Mouse (Mus musculus): ENCODE data around the gene Pip5k1c. TPM values are rescaled to one million over a fixed set of nuclear protein-coding genes. Genes with fewer than 3 reads are reported as not detected.
A peak's percentile ranks its signal among the peaks of the same experiment; 100 is the strongest.

The Pip5k1c gene
- polyA plus RNA-seq, 1 experiment: 212 TPM

DNA sequence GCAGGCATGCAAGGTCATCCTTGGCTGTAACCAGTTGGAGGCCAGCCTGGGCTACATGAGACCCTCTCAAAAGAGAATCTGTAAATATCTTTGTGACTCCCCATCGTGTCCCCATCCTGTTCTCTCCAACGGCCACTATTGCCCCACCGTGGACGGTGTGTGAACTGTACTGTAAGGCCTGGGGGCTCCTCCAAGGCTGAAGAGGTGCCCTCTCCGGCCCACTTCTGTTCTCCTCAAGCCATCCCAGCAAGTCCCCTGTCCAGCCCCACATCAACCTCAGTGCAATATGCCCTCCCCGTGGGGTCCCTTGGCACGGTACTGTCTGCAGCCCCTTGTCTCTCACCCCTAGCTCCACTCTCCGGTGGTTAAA, 26.6 kb downstream of the Pip5k1c start:
- 48% methylated on average over 8 of the region's 8 CpGs for WGBS
- DNase-seq: peak; percentile 52
- Histone ChIP-seq H3K4me1 (replicated peaks; ENCODE audit: control insufficient read depth, insufficient read depth, low read length) (peaks cover 27% of the 10 kb centered on the region), H3K4me3 (ENCODE audit: control insufficient read depth, insufficient read depth, low read length) (no peak overlapping the region), H3K36me3 (ENCODE audit: control insufficient read depth, insufficient read depth, low read length) (peaks cover 33% of the 10 kb centered on the region), H3K27ac (ENCODE audit: control insufficient read depth, insufficient read depth, low read length) (peak overlapping the region; percentile 65), H3K27me3 (ENCODE audit: control insufficient read depth, insufficient read depth, low read length) (no peaks in the 10 kb centered on the region)
- TF ChIP-seq CTCF (IDR thresholded peaks at IDR 0.05; ENCODE audit: borderline replicate concordance, control insufficient read depth, extremely low read depth, insufficient read depth, low read length, poor library complexity) (no peak), POLR2A (IDR thresholded peaks at IDR 0.05; ENCODE audit: control insufficient read depth, extremely low read depth, insufficient read depth, low read length, poor library complexity) (no peak)

DNA sequence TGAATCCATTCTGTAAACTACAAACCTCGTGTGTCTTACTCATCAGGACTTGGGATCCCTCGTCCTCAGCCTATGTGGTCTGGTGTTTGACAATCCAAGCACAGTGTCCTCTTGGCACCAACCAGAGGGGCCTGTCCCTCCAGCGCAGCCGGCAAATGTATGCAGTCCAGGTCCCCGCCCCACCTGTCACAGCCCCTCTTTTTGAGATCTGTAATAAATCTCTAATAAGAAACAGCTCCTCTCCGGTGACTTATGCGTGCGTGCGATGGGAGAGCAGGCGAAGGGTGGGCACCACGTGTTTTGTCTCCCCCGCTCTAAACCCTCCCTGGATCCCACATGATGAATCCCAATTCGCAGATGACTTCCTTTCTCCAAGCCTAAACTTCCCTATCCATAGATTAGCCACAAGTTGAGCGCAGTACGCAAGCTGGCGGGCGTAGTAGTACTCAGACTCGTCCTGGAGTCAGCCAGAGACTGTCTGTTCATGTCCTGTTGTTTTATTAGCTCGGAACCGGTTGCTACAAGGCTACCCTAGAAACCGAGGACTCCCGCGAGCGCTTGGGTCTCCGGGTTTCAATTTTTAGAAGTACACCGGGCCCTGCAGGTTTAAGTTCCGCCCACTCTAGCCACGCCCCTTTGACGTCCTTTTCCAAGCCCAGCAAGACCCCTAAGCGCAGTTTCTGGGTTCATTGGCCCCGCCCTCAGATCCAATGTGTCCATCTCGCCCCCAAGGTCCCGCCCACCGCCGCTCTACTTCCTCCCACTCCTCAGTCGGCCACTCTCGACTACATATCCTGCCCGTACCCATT, 27.2 kb downstream of the Pip5k1c start:
- Histone ChIP-seq H3K36me3 (ENCODE audit: control insufficient read depth, insufficient read depth, low read length) (peaks cover 36% of the 10 kb centered on the region), H3K27me3 (ENCODE audit: control insufficient read depth, insufficient read depth, low read length) (no peaks in the 10 kb centered on the region), H3K4me1 (replicated peaks; ENCODE audit: control insufficient read depth, insufficient read depth, low read length) (peaks cover 27% of the 10 kb centered on the region), H3K4me3 (ENCODE audit: control insufficient read depth, insufficient read depth, low read length) (peak overlapping the region; percentile 47), H3K27ac (ENCODE audit: control insufficient read depth, insufficient read depth, low read length) (peak overlapping the region; percentile 65)
- DNase-seq: peak; percentile 96
- WGBS: 2% methylated on average over 38 of the region's 38 CpGs
- no peak for TF ChIP-seq POLR2A (IDR thresholded peaks at IDR 0.05; ENCODE audit: control insufficient read depth, extremely low read depth, insufficient read depth, low read length, poor library complexity)
- TF ChIP-seq CTCF (IDR thresholded peaks at IDR 0.05; ENCODE audit: borderline replicate concordance, control insufficient read depth, extremely low read depth, insufficient read depth, low read length, poor library complexity): no peak

DNA sequence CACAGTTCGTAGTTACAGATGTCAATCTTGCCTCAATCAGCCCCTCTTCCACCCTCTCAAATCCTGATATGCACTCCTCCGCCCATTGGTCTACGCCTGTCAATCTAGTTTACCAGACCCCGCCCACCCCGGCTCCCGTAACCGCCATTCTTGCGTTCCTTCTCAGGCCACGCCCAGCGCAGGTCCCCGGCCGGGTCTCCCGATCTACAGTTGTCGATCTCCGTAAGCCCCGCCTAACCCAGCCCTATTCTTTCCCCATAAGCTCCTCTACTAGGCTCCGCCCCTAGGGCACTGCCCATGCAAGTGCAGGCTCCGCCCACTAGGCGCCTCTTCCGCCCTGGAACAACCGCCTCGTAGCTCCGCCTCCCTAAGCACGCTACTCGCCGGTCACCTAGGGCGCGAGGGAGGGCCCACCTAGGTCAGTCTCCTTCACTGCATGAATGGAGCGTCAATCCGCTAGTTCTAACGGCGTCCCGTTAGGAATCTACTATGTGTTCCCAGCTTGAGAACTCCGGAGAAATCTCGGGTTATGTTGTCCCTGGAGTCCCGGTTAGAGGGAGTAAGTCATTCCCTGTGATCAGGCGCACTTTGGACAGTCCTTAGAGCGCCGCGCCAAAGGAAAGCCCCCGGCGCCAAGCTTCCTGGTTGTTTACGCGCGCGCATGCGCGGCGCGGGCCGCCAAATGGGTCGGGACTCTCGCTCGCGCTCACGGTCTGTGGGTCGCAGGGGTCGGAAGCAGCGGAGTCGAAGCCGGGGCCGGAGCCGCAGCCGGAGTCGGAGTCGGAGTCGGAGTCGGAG, 28.0 kb downstream of the Pip5k1c start, which contains the start of gene Cactin:
Gene Cactin, plus strand, starts transcription at position 554 of the 798 bp plus-strand sequence.
- Histone ChIP-seq H3K27me3 (ENCODE audit: control insufficient read depth, insufficient read depth, low read length) (no peaks in the 10 kb centered on the region), H3K4me1 (replicated peaks; ENCODE audit: control insufficient read depth, insufficient read depth, low read length) (peaks cover 27% of the 10 kb centered on the region), H3K36me3 (ENCODE audit: control insufficient read depth, insufficient read depth, low read length) (peaks cover 38% of the 10 kb centered on the region), H3K27ac (ENCODE audit: control insufficient read depth, insufficient read depth, low read length) (peak within 1 kb of the TSS; percentile 66), H3K4me3 (ENCODE audit: control insufficient read depth, insufficient read depth, low read length) (peak within 1 kb of the TSS; percentile 81)
- peak; percentile 54; the same call in 1 of the 2 replicates for TF ChIP-seq POLR2A (IDR thresholded peaks at IDR 0.05; ENCODE audit: control insufficient read depth, extremely low read depth, insufficient read depth, low read length, poor library complexity)
- TF ChIP-seq CTCF (IDR thresholded peaks at IDR 0.05; ENCODE audit: borderline replicate concordance, control insufficient read depth, extremely low read depth, insufficient read depth, low read length, poor library complexity): peak; percentile 54; the same call in 1 of the 2 replicates
- under 1% methylated on average over 68 of the region's 68 CpGs for WGBS
- DNase-seq: peak; percentile 99

DNA sequence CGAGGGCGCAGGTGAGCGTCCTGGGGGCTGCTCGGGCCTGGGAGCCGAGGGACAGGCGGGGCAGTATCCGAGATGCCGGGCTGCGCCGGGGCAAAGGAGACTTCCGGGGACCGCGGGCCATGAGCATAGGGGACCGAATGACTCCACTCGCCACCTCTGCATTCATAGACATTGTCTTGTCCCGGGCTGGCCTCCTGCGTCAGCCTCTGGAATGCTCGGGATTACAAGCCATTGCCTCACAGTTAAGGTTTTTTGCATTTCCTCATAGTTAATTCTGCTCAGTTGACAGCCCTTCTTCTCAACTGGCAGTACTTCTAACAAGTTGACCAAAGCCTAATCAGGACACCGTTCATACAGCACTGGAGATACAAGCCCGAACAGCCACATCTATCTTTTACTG, 28.7 kb downstream of the Pip5k1c start:
- H3K27me3 ChIP-seq (ENCODE audit: control insufficient read depth, insufficient read depth, low read length): no peaks in the 10 kb centered on the region
- peak overlapping the region; percentile 81 for H3K4me3 ChIP-seq (ENCODE audit: control insufficient read depth, insufficient read depth, low read length)
- peaks cover 31% of the 10 kb centered on the region for H3K4me1 ChIP-seq (replicated peaks; ENCODE audit: control insufficient read depth, insufficient read depth, low read length)
- no peak for TF ChIP-seq POLR2A (IDR thresholded peaks at IDR 0.05; ENCODE audit: control insufficient read depth, extremely low read depth, insufficient read depth, low read length, poor library complexity)
- TF ChIP-seq CTCF (IDR thresholded peaks at IDR 0.05; ENCODE audit: borderline replicate concordance, control insufficient read depth, extremely low read depth, insufficient read depth, low read length, poor library complexity): no peak
- no peak for DNase-seq
- H3K36me3 ChIP-seq (ENCODE audit: control insufficient read depth, insufficient read depth, low read length): peaks cover 45% of the 10 kb centered on the region
- H3K27ac ChIP-seq (ENCODE audit: control insufficient read depth, insufficient read depth, low read length): no peak overlapping the region
- under 1% methylated on average over 20 of the region's 20 CpGs for WGBS

DNA sequence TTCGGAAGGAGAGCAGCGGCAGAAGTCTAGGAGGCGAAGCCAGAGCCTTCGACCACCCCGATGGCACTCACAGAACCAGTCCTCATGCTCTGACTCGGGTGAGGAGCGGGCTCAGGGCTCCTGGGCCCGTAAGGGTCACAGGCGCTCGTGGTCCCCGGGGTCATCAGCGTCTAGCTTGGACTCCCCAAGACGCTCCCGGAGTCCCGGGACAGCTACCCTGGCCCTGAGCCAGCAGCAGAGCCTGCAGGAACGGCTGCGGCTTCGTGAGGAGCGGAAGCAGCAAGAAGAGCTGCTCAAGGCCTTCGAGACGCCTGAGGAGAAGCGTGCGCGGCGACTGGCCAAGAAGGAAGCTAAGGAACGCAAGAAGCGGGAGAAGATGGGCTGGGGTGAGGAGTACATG, 29.7 kb downstream of the Pip5k1c start:
- TF ChIP-seq POLR2A (IDR thresholded peaks at IDR 0.05; ENCODE audit: control insufficient read depth, extremely low read depth, insufficient read depth, low read length, poor library complexity) (no peak), CTCF (IDR thresholded peaks at IDR 0.05; ENCODE audit: borderline replicate concordance, control insufficient read depth, extremely low read depth, insufficient read depth, low read length, poor library complexity) (no peak)
- Histone ChIP-seq H3K27ac (ENCODE audit: control insufficient read depth, insufficient read depth, low read length) (no peak overlapping the region), H3K36me3 (ENCODE audit: control insufficient read depth, insufficient read depth, low read length) (peaks cover 51% of the 10 kb centered on the region), H3K4me3 (ENCODE audit: control insufficient read depth, insufficient read depth, low read length) (no peak overlapping the region), H3K27me3 (ENCODE audit: control insufficient read depth, insufficient read depth, low read length) (no peaks in the 10 kb centered on the region), H3K4me1 (replicated peaks; ENCODE audit: control insufficient read depth, insufficient read depth, low read length) (peaks cover 31% of the 10 kb centered on the region)
- no peak for DNase-seq
- 96% methylated on average over 27 of the region's 27 CpGs for WGBS

DNA sequence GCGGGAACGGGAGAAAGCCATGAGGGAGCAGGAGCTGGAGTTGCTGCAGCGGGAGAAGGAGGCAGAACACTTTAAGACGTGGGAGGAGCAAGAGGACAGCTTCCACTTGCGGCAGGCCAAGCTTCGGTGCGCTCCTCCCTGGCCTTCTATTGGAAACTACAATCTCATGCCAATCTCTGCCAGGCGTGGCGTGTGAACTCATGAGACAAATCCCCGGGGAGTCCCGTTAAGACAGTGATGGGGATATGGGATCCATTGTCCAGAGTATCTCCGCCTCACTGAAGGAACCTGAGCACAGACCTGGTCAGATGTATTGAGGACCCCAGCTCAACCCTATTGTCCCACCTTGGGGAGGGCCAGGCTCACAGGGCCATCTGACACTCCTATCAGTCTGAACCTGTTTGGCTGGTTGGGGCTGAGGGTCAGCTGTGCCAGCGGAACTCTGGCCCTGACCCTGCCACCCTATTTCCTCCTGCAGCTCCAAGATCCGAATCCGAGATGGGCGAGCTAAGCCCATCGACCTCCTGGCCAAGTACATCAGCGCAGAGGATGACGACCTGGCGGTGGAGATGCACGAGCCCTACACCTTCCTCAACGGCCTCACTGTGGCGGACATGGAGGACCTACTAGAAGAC, 30.5 kb downstream of the Pip5k1c start:
- H3K4me3 ChIP-seq (ENCODE audit: control insufficient read depth, insufficient read depth, low read length): no peak overlapping the region
- 98% methylated on average over 23 of the region's 23 CpGs for WGBS
- no peaks in the 10 kb centered on the region for H3K27me3 ChIP-seq (ENCODE audit: control insufficient read depth, insufficient read depth, low read length)
- H3K36me3 ChIP-seq (ENCODE audit: control insufficient read depth, insufficient read depth, low read length): peaks cover 48% of the 10 kb centered on the region
- H3K27ac ChIP-seq (ENCODE audit: control insufficient read depth, insufficient read depth, low read length): no peak overlapping the region
- no peak for DNase-seq
- H3K4me1 ChIP-seq (replicated peaks; ENCODE audit: control insufficient read depth, insufficient read depth, low read length): peaks cover 38% of the 10 kb centered on the region
- TF ChIP-seq POLR2A (IDR thresholded peaks at IDR 0.05; ENCODE audit: control insufficient read depth, extremely low read depth, insufficient read depth, low read length, poor library complexity): no peak
- no peak for TF ChIP-seq CTCF (IDR thresholded peaks at IDR 0.05; ENCODE audit: borderline replicate concordance, control insufficient read depth, extremely low read depth, insufficient read depth, low read length, poor library complexity)
